Comparison of ENCODE assay signal across 15 mouse cellular contexts in genomic region chr4:142185533-142185900, GRCm38 (mm10). TPM values are rescaled to one million over a fixed set of nuclear protein-coding genes. Genes with fewer than 3 reads are reported as not detected.
DNase-seq lines count a peak whose midpoint lies in the region; ATAC-seq and TF ChIP-seq lines count a peak whose summit lies in the region.
"Had no signal": no experiment of that assay in that cellular context is flagged by ENCODE, and none has a peak within 500 bp of the region (broad histone marks: within the 10 kb centered on the region; RNA-seq: fewer than 3 reads in every experiment).

No protein-coding gene starts in this region.

- TF ChIP-seq CTCF in olfactory bulb, adult 2 months (IDR thresholded peaks at IDR 0.05; ENCODE audit: insufficient read depth, low read depth, low read length): no peak

- TF ChIP-seq POLR2A in olfactory bulb, adult 2 months (IDR thresholded peaks at IDR 0.05; ENCODE audit: insufficient read depth, low read depth, low read length): 0 out of 2 replicates have a peak, but pooled peaks have one; percentile 3

- no peak overlapping the region for H3K9ac ChIP-seq in heart, embryonic 12.5 days
- H3K9ac ChIP-seq in lung, embryonic 16.5 days (ENCODE audit: low read length): no peak overlapping the region
- H3K9ac ChIP-seq in kidney, embryonic 14.5 days (ENCODE audit: low read depth, low read length): no peak overlapping the region
- H3K9ac ChIP-seq: limb, embryonic 13.5 days; midbrain, embryonic 15.5 days had no signal

- no peak for ATAC-seq in heart, embryonic 12.5 days (ENCODE audit: insufficient number of reproducible peaks, low FRiP score)
- no peak for ATAC-seq in lung, embryonic 16.5 days (ENCODE audit: low read depth)
- ATAC-seq in kidney, embryonic 14.5 days (ENCODE audit: low FRiP score, low TSS enrichment): no peak
- ATAC-seq: midbrain, embryonic 15.5 days had no signal

- H3K27ac ChIP-seq in heart, embryonic 12.5 days (ENCODE audit: poor library complexity, severe bottlenecking): no peak overlapping the region
- 0 out of 2 replicates have a peak overlapping the region, but pooled peaks have one; percentile 10 for H3K27ac ChIP-seq in lung, embryonic 16.5 days (ENCODE audit: low read length)
- peak overlapping the region; percentile 73; the same call in 1 of the 2 replicates for H3K27ac ChIP-seq in kidney, embryonic 14.5 days (ENCODE audit: low read depth, low read length)
- H3K27ac ChIP-seq in olfactory bulb, adult 2 months (ENCODE audit: insufficient read depth, low read depth, low read length): no peak overlapping the region
- H3K27ac ChIP-seq: heart, embryonic 10.5 days; left cerebral cortex, adult 2 months; limb, embryonic 13.5 days; macrophage; midbrain, embryonic 15.5 days had no signal

- DNase-seq in heart, adult 11 months: peak; percentile 96
- no peak for DNase-seq in lung, adult 18-20 months
- DNase-seq in right cerebral cortex, postnatal 25 days: no peak
- DNase-seq in spleen, adult 12 weeks (ENCODE audit: low spot score): no peak
- DNase-seq: adrenal gland, postnatal 10 days; thymus, postnatal 4 days had no signal

- H3K4me2 ChIP-seq in heart, embryonic 12.5 days: no peak overlapping the region
- no peak overlapping the region for H3K4me2 ChIP-seq in lung, embryonic 16.5 days (ENCODE audit: low read depth, low read length)
- H3K4me2 ChIP-seq in kidney, embryonic 14.5 days (replicated peaks; ENCODE audit: low read depth, low read length): no peak overlapping the region
- H3K4me2 ChIP-seq: limb, embryonic 13.5 days; midbrain, embryonic 15.5 days had no signal

- H3K9me3 ChIP-seq in heart, embryonic 12.5 days (replicated peaks): no peaks in the 10 kb centered on the region
- H3K9me3 ChIP-seq in lung, embryonic 16.5 days (ENCODE audit: control insufficient read depth, low read length): no peaks in the 10 kb centered on the region
- H3K9me3 ChIP-seq in kidney, embryonic 14.5 days (ENCODE audit: control insufficient read depth, low read length): no peaks in the 10 kb centered on the region
- H3K9me3 ChIP-seq: heart, embryonic 10.5 days; midbrain, embryonic 15.5 days had no signal

- 0 out of 2 replicates have a peak, but pooled peaks cover 3% of the 10 kb centered on the region for H3K36me3 ChIP-seq in heart, embryonic 12.5 days
- H3K36me3 ChIP-seq in lung, embryonic 16.5 days (ENCODE audit: control insufficient read depth, insufficient read depth, low read length): no peaks in the 10 kb centered on the region
- no peaks in the 10 kb centered on the region; the same call in 1 of the 2 replicates for H3K36me3 ChIP-seq in kidney, embryonic 14.5 days (ENCODE audit: control insufficient read depth, insufficient read depth, low read length)
- H3K36me3 ChIP-seq: midbrain, embryonic 15.5 days had no signal

- WGBS in heart, embryonic 12.5 days: 88% methylated on average over 9 of the region's 9 CpGs
- WGBS in lung, embryonic 16.5 days: 80% methylated on average over 9 of the region's 9 CpGs
- WGBS in kidney, embryonic 14.5 days: 87% methylated on average over 9 of the region's 9 CpGs
- 85% methylated on average over 9 of the region's 9 CpGs for WGBS in olfactory bulb, adult 2 months

- no peaks in the 10 kb centered on the region for H3K27me3 ChIP-seq in heart, embryonic 12.5 days (replicated peaks)
- H3K27me3 ChIP-seq in lung, embryonic 16.5 days (ENCODE audit: control insufficient read depth, insufficient read depth, low read depth, low read length): no peaks in the 10 kb centered on the region
- H3K27me3 ChIP-seq in kidney, embryonic 14.5 days (ENCODE audit: control insufficient read depth, insufficient read depth, low read length): no peaks in the 10 kb centered on the region
- H3K27me3 ChIP-seq: limb, embryonic 13.5 days; midbrain, embryonic 15.5 days had no signal

- H3K4me3 ChIP-seq in heart, embryonic 12.5 days: no peak overlapping the region
- H3K4me3 ChIP-seq in lung, embryonic 16.5 days (ENCODE audit: low read length): no peak overlapping the region
- no peak overlapping the region for H3K4me3 ChIP-seq in kidney, embryonic 14.5 days (ENCODE audit: low read length)
- H3K4me3 ChIP-seq in olfactory bulb, adult 2 months (ENCODE audit: insufficient read depth, low read depth, low read length): no peak overlapping the region
- H3K4me3 ChIP-seq: heart, embryonic 10.5 days; left cerebral cortex, adult 2 months; limb, embryonic 13.5 days; midbrain, embryonic 15.5 days had no signal

- peaks cover 36% of the 10 kb centered on the region for H3K4me1 ChIP-seq in heart, embryonic 12.5 days (replicated peaks)
- peaks cover 31% of the 10 kb centered on the region for H3K4me1 ChIP-seq in lung, embryonic 16.5 days (replicated peaks; ENCODE audit: control insufficient read depth, insufficient read depth, low read length)
- peaks cover 13% of the 10 kb centered on the region for H3K4me1 ChIP-seq in kidney, embryonic 14.5 days (ENCODE audit: control insufficient read depth, insufficient read depth, low read length)
- peaks cover 5% of the 10 kb centered on the region; the same call in 1 of the 2 replicates for H3K4me1 ChIP-seq in olfactory bulb, adult 2 months (ENCODE audit: control insufficient read depth, insufficient read depth, low read length)

RNA-seq across cellular contexts. Expression of gene Kazn, which starts 53.7 kb away (rescaled TPM):
- 8.6 and 9.2 TPM in 2 replicates for polyA plus RNA-seq in heart, embryonic 12.5 days (2016; fragmentation: Nextera tagmentation; extraction: Ambion mirVana)
- 11.4 and 11.6 TPM in 2 replicates for polyA plus RNA-seq in lung, embryonic 16.5 days (2015; fragmentation: Nextera tagmentation; extraction: Ambion mirVana)
- 11.3 and 12.9 TPM in 2 replicates for polyA plus RNA-seq in kidney, embryonic 14.5 days (2014; fragmentation: Nextera tagmentation; extraction: Ambion mirVana)
- polyA plus RNA-seq in olfactory bulb, adult 2 months (2012; ENCODE audit: insufficient read depth, insufficient read length, low replicate concordance, missing spikeins): not detected in 2 replicates
- polyA plus RNA-seq: macrophage had no signal

Comparison
In these comparisons a context has a peak if more than half of its experiments do, and no peak if none do; other contexts are left out.
1. H3K27ac ChIP-seq: peak in lung, embryonic 16.5 days (single experiment) and kidney, embryonic 14.5 days (single experiment); none in heart, embryonic 12.5 days (single experiment) and olfactory bulb, adult 2 months (single experiment).